Mouse (Mus musculus): ENCODE measurements around the gene 1700034J05Rik. TPM values are rescaled to one million over a fixed set of nuclear protein-coding genes. Genes with fewer than 3 reads are reported as not detected.

Gene 1700034J05Rik
- total and polyA plus RNA-seq, 2 experiments from 2014 or later = not detected

GRCm38 (mm10) chr6:146995391-146995790 lies 41.2 kb upstream of the 1700034J05Rik start:
- ATAC-seq (ENCODE audit: low FRiP score) = no peak
- 58% methylated on average over 2 of the region's 2 CpGs for WGBS

GRCm38 (mm10) chr6:146994236-146994635 lies 40.0 kb upstream of the 1700034J05Rik start:
- Histone ChIP-seq H3K27me3 (ENCODE audit: insufficient read depth, low read length) (no peaks in the 10 kb centered on the region), H3K4me2 (ENCODE audit: low read depth, low read length, poor library complexity, severe bottlenecking) (no peak overlapping the region), H3K27ac (ENCODE audit: low read depth, low read length) (no peak overlapping the region), H3K36me3 (ENCODE audit: insufficient read depth, low read length) (no peaks in the 10 kb centered on the region), H3K4me1 (ENCODE audit: insufficient read depth, low read length) (no peaks in the 10 kb centered on the region), H3K9ac (replicated peaks; ENCODE audit: low read length, poor library complexity, severe bottlenecking) (no peak overlapping the region), H3K4me3 (ENCODE audit: low read depth, low read length) (no peak overlapping the region), H3K9me3 (ENCODE audit: low read length) (no peaks in the 10 kb centered on the region)
- WGBS = 44% methylated on average over 5 of the region's 5 CpGs
- ATAC-seq (ENCODE audit: low FRiP score) (no peak), DNase-seq (ENCODE audit: low spot score) (peak; percentile 76)
- TF ChIP-seq CTCF (IDR thresholded peaks at IDR 0.05) = peak; percentile 79

More at GRCm38 (mm10) chr6:146995391-146995790, 41.2 kb upstream of the 1700034J05Rik start:
- no peaks in the 10 kb centered on the region for H3K4me1 ChIP-seq (ENCODE audit: insufficient read depth, low read length)
- DNase-seq (ENCODE audit: low spot score) = no peak
- H3K27ac ChIP-seq (ENCODE audit: low read depth, low read length) = no peak overlapping the region
- no peak overlapping the region for H3K4me3 ChIP-seq (ENCODE audit: low read depth, low read length)
- H3K36me3 ChIP-seq (ENCODE audit: insufficient read depth, low read length) = no peaks in the 10 kb centered on the region
- H3K4me2 ChIP-seq (ENCODE audit: low read depth, low read length, poor library complexity, severe bottlenecking) = no peak overlapping the region
- no peak for TF ChIP-seq CTCF (IDR thresholded peaks at IDR 0.05)
- H3K9ac ChIP-seq (replicated peaks; ENCODE audit: low read length, poor library complexity, severe bottlenecking) = no peak overlapping the region
- H3K9me3 ChIP-seq (ENCODE audit: low read length) = no peaks in the 10 kb centered on the region
- H3K27me3 ChIP-seq (ENCODE audit: insufficient read depth, low read length) = no peaks in the 10 kb centered on the region

- DNase-seq (ENCODE audit: low spot score) = no peak
- no peaks in the 10 kb centered on the region for H3K27me3 ChIP-seq (ENCODE audit: insufficient read depth, low read length)
- WGBS = 82% methylated on average over 3 of the region's 3 CpGs
These were observed 30.3 kb upstream of the 1700034J05Rik start for GRCm38 (mm10) chr6:146984569-146984968.

GRCm38 (mm10) chr6:146981249-146981835 lies 27.1 kb upstream of the 1700034J05Rik start:
- Histone ChIP-seq H3K36me3 (ENCODE audit: insufficient read depth, low read length) (no peaks in the 10 kb centered on the region), H3K4me3 (ENCODE audit: low read depth, low read length) (no peak overlapping the region), H3K27ac (ENCODE audit: low read depth, low read length) (no peak overlapping the region), H3K27me3 (ENCODE audit: insufficient read depth, low read length) (no peaks in the 10 kb centered on the region), H3K4me2 (ENCODE audit: low read depth, low read length, poor library complexity, severe bottlenecking) (no peak overlapping the region), H3K4me1 (ENCODE audit: insufficient read depth, low read length) (no peaks in the 10 kb centered on the region), H3K9me3 (ENCODE audit: low read length) (no peaks in the 10 kb centered on the region), H3K9ac (replicated peaks; ENCODE audit: low read length, poor library complexity, severe bottlenecking) (no peak overlapping the region)
- no peak for ATAC-seq (ENCODE audit: low FRiP score)
- 36% methylated on average over 1 of the region's 1 CpGs for WGBS
- no peak for TF ChIP-seq CTCF (IDR thresholded peaks at IDR 0.05)
- DNase-seq (ENCODE audit: low spot score) = peak; percentile 46

More at GRCm38 (mm10) chr6:146984569-146984968, 30.3 kb upstream of the 1700034J05Rik start:
- H3K4me3 ChIP-seq (ENCODE audit: low read depth, low read length) = no peak overlapping the region
- H3K4me1 ChIP-seq (ENCODE audit: insufficient read depth, low read length) = no peaks in the 10 kb centered on the region
- no peaks in the 10 kb centered on the region for H3K36me3 ChIP-seq (ENCODE audit: insufficient read depth, low read length)
- H3K27ac ChIP-seq (ENCODE audit: low read depth, low read length) = no peak overlapping the region
- no peaks in the 10 kb centered on the region for H3K9me3 ChIP-seq (ENCODE audit: low read length)
- no peak overlapping the region for H3K4me2 ChIP-seq (ENCODE audit: low read depth, low read length, poor library complexity, severe bottlenecking)
- ATAC-seq (ENCODE audit: low FRiP score) = no peak
- H3K9ac ChIP-seq (replicated peaks; ENCODE audit: low read length, poor library complexity, severe bottlenecking) = no peak overlapping the region
- no peak for TF ChIP-seq CTCF (IDR thresholded peaks at IDR 0.05)

GRCm38 (mm10) chr6:146979953-146980352 lies 25.7 kb upstream of the 1700034J05Rik start:
- DNase-seq (ENCODE audit: low spot score) = no peak
- Histone ChIP-seq H3K4me2 (ENCODE audit: low read depth, low read length, poor library complexity, severe bottlenecking) (no peak overlapping the region), H3K27ac (ENCODE audit: low read depth, low read length) (no peak overlapping the region), H3K4me1 (ENCODE audit: insufficient read depth, low read length) (no peaks in the 10 kb centered on the region), H3K36me3 (ENCODE audit: insufficient read depth, low read length) (no peaks in the 10 kb centered on the region), H3K27me3 (ENCODE audit: insufficient read depth, low read length) (no peaks in the 10 kb centered on the region), H3K4me3 (ENCODE audit: low read depth, low read length) (no peak overlapping the region), H3K9me3 (ENCODE audit: low read length) (no peaks in the 10 kb centered on the region), H3K9ac (replicated peaks; ENCODE audit: low read length, poor library complexity, severe bottlenecking) (no peak overlapping the region)
- no peak for TF ChIP-seq CTCF (IDR thresholded peaks at IDR 0.05)
- WGBS = 54% methylated on average over 3 of the region's 3 CpGs
- no peak for ATAC-seq (ENCODE audit: low FRiP score)

- H3K4me2 ChIP-seq (ENCODE audit: low read depth, low read length, poor library complexity, severe bottlenecking) = no peak overlapping the region
- no peaks in the 10 kb centered on the region for H3K36me3 ChIP-seq (ENCODE audit: insufficient read depth, low read length)
- no peaks in the 10 kb centered on the region for H3K4me1 ChIP-seq (ENCODE audit: insufficient read depth, low read length)
- TF ChIP-seq CTCF (IDR thresholded peaks at IDR 0.05) = no peak
- no peak overlapping the region for H3K4me3 ChIP-seq (ENCODE audit: low read depth, low read length)
- no peaks in the 10 kb centered on the region for H3K9me3 ChIP-seq (ENCODE audit: low read length)
- no peak overlapping the region for H3K27ac ChIP-seq (ENCODE audit: low read depth, low read length)
- no peak for ATAC-seq (ENCODE audit: low FRiP score)
- WGBS = 94% methylated on average over 1 of the region's 1 CpGs
- no peaks in the 10 kb centered on the region for H3K27me3 ChIP-seq (ENCODE audit: insufficient read depth, low read length)
- no peak for DNase-seq (ENCODE audit: low spot score)
- H3K9ac ChIP-seq (replicated peaks; ENCODE audit: low read length, poor library complexity, severe bottlenecking) = no peak overlapping the region
These were observed 25.0 kb upstream of the 1700034J05Rik start for GRCm38 (mm10) chr6:146979115-146979744.

All from midbrain, postnatal 0 days (tissue).